Mouse (Mus musculus) erythroblast, embryonic 14.5 days (primary cell): ENCODE data around the gene Stim2.

Experiments used
- GATA1 ChIP-seq: IDR thresholded peaks from 2 replicates; pipeline ENCODE4 v1.6.1; 2012; ENCODE audit warnings: low read length, inconsistent platforms, mixed read lengths
- TAL1 ChIP-seq: IDR thresholded peaks from 3 replicates; pipeline ENCODE4 v1.6.1; 2012; ENCODE audit warnings: low read length, inconsistent platforms, mixed read lengths

GRCm38 (mm10) chr5:54156944-54157527, 158.7 kb downstream of the Stim2 start:
- no peak for TF ChIP-seq GATA1
- TF ChIP-seq TAL1: no peak
